Mouse (Mus musculus) ES-E14 (cell line): ENCODE measurements around the gene Gm48552. TPM values are rescaled to one million over a fixed set of nuclear protein-coding genes. Genes with fewer than 3 reads are reported as not detected.
A peak's percentile ranks its signal among the peaks of the same experiment; 100 is the strongest.

Source experiments
- DNase-seq: peaks from one replicate; pipeline ENCODE4 v3.0.0-alpha.2; 2013; ENCODE audit warnings: low read depth, low spot score
- H3K27ac ChIP-seq: 2 replicates; pipeline ENCODE4 v1.5.1; 2012; ENCODE audit warnings: low read depth, mild to moderate bottlenecking, low read length, moderate library complexity, mixed read lengths; ENCODE audit not compliant: poor library complexity, insufficient read depth, severe bottlenecking
- H3K36me3 ChIP-seq: 2 replicates; pipeline ENCODE4 v1.6.1; 2012; ENCODE audit warnings: mild to moderate bottlenecking, low read length, moderate library complexity, mixed read lengths; ENCODE audit not compliant: control insufficient read depth, poor library complexity, insufficient read depth, severe bottlenecking
- H3K4me1 ChIP-seq, 2 experiments: fragments of 150-350 bp in 1 of 2; sonication (generic) in 1 of 2; 2 replicates each; pipeline ENCODE4 v1.6.1; 2012; ENCODE audit warnings: low read length in 2 of 2, mild to moderate bottlenecking in 1 of 2, mixed read lengths in 1 of 2; ENCODE audit not compliant: control insufficient read depth in 2 of 2, insufficient read depth in 2 of 2, poor library complexity in 1 of 2
- H3K4me3 ChIP-seq, 2 experiments: fragments of 150-350 bp in 1 of 2; sonication (generic) in 1 of 2; 2 replicates each; pipeline ENCODE4 v1.5.1; 2012; ENCODE audit warnings: low read length in 2 of 2, low read depth in 1 of 2, mild to moderate bottlenecking in 1 of 2, mixed read lengths in 1 of 2; ENCODE audit not compliant: insufficient read depth in 1 of 2, poor library complexity in 1 of 2, severe bottlenecking in 1 of 2
- H3K9ac ChIP-seq: 2 replicates; pipeline ENCODE4 v1.6.1; 2012; ENCODE audit warnings: low read depth, mild to moderate bottlenecking, low read length, mixed read lengths; ENCODE audit not compliant: poor library complexity, insufficient read depth, severe bottlenecking
- H3K9me3 ChIP-seq: fragments of 150-350 bp; sonication (generic); 2 replicates; pipeline ENCODE4 v1.6.1; 2012; ENCODE audit warnings: low read depth, mild to moderate bottlenecking, low read length; ENCODE audit not compliant: control insufficient read depth, insufficient read depth
- CHD2 ChIP-seq: IDR thresholded peaks from 2 replicates; pipeline ENCODE4 v1.6.1; 2014; ENCODE audit warnings: mild to moderate bottlenecking, low read depth, low read length, inconsistent platforms
- HCFC1 ChIP-seq: IDR thresholded peaks from 2 replicates; pipeline ENCODE4 v1.6.1; 2012; ENCODE audit warnings: low read length, inconsistent platforms, borderline replicate concordance; ENCODE audit not compliant: insufficient read depth
- MAFK ChIP-seq: IDR thresholded peaks from 2 replicates; pipeline ENCODE4 v1.6.1; 2014; ENCODE audit warnings: mild to moderate bottlenecking, low read depth, low read length, inconsistent platforms; ENCODE audit not compliant: insufficient read depth
- ZC3H11A ChIP-seq: IDR thresholded peaks from 2 replicates; pipeline ENCODE4 v1.6.1; 2012; ENCODE audit warnings: low read depth, mild to moderate bottlenecking, inconsistent platforms, low read length, borderline replicate concordance
- ZNF384 ChIP-seq: IDR thresholded peaks from 2 replicates; pipeline ENCODE4 v1.6.1; 2012; ENCODE audit warnings: low read depth, low read length, inconsistent platforms
- in situ Hi-C, 2 experiments: fragments of 600-800 bp; cut with MboI; formaldehyde crosslinking; loops; one replicate each; pipeline ENCODE4 v1.15.1; 2025; ENCODE audit warnings: low sequenced_read_pairs in 2 of 2, inconsistent platforms in 1 of 2; ENCODE audit not compliant: unreplicated experiment in 2 of 2
- total RNA-seq: library from RNA; depleted of rRNA; stranded (reverse); fragments of 300-350 nt; gene quantifications from 2 replicates; pipeline ENCODE4 v1.2.3, GENCODE M21; 2012

The Gm48552 gene
- total RNA-seq, 1 experiment: 2.5 TPM

DNA sequence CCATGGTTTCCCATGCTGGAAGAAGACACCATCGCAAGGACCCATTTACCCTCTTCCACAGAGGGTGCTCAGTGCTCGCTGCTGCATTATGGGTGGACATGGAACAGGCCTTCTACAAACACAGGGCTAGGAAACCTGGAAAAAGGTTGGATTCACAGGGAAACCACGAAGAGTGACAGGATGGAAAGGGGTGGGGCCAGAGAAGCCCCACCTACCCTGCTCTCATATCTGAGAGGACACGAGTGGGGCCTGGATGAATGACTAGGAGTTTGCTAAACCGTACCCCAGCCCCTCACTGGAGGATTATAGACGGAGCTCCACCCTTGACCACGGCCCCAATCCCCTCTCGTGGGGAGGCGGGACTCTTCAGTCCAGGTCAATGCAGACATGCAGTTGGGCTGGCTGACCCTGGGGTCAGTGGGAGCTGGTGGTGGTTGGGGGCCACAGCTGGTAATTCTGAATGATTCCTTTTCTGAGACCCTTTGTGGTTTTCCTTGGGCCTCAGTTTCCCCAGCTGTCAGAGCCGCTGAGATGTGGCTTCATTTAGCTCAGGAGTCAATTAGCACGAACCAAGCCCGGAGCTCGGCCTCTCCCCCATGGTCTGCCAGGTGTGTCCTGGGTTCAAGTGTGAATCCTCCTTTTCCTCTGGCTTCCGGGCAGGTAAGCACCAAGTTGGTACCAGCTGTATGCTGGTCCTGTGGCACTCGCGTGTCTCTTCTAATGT, 23.9 kb downstream of the Gm48552 start:
- peaks cover 4 to 78% of the 10 kb centered on the region in 2 experiments for H3K4me1 ChIP-seq
- no peak for DNase-seq
- H3K27ac ChIP-seq: no peak overlapping the region
- H3K9ac ChIP-seq: no peak overlapping the region
- peaks cover 5% of the 10 kb centered on the region; the same call in 1 of the 2 replicates for H3K36me3 ChIP-seq
- in situ Hi-C loops: no loop called here
- no peak overlapping the region for H3K4me3 ChIP-seq
- H3K9me3 ChIP-seq: no peaks in the 10 kb centered on the region
- TF ChIP-seq MAFK (no peak), CHD2 (no peak), HCFC1 (no peak), ZC3H11A (no peak), ZNF384 (no peak)

DNA sequence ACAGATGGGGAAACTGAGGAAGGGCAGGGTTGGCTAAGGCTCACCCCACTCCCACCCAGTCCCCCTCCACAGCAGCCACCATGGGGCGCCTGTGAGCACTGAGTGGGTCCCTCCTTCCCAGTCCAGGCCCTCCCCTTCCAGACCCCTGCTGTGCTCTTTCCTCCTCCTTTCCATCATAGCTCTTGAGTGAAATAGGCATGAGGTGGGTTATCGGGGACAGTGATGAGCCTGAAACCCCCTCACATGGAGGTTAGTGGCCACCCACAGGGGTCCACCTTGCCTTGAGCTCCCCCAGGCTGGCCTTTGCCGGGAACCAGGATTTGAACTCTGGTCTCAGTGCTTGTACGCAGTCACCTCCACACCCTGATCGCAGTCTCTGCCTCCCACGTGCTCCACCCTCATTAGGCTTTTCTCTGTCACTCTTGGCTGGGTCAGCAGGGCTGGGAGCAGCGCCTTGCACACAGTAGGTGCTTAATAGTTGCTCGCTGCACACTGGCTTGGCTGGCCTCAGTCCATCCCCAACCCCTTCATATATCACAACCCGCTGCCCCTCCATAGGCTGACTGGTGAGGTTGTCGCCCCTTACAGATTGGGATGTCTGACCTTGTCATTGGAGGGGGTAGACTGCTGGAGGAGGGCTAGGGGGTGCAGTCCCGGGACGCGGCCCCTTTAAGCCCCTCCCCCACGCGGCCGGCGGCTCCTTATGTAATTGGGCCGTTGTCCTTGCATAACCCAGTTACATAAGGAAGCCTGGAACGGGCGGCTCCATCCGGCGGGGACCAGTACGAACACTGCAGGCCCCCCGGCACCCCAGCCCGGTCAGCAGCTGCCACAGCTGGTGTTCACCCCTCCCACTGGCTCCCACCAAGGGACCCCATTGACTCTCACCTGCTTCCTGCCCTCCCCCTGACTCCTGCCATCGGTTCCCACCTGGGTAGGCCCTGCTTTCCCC, 24.8 kb downstream of the Gm48552 start:
- in situ Hi-C loops: no loop called here
- Histone ChIP-seq H3K4me3 (peak overlapping the region; percentile 25 to 40), H3K4me1 (peaks cover 4 to 76% of the 10 kb centered on the region in 2 experiments), H3K36me3 (peaks cover 5% of the 10 kb centered on the region; the same call in 1 of the 2 replicates), H3K9ac (peak overlapping the region; percentile 11; the same call in 1 of the 2 replicates), H3K27ac (peak overlapping the region; percentile 40), H3K9me3 (no peaks in the 10 kb centered on the region)
- DNase-seq: no peak
- no peak for TF ChIP-seq ZC3H11A
- TF ChIP-seq CHD2: no peak
- TF ChIP-seq ZNF384: no peak
- no peak for TF ChIP-seq MAFK
- 0 out of 2 replicates have a peak, but pooled peaks have one; percentile 4 for TF ChIP-seq HCFC1

DNA sequence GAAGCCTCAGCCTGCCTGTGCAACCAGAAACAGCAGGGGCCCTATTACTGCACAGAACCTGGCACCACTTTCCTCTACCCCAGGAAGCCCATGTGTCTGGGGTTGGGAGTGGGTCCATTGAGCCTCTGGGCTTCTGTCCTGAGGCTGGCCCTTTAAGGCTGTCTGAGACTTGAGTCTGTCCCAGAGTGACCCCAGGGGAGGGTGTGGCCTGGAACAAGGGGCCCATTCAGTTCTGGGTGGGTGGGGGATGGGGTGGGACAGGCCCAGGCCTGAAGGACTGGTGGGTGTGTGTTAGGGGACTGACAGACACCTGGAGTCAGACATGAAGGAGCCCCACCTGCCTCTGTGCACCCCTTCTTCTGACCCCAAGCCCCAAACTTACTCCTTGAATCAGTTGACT, 25.9 kb downstream of the Gm48552 start:
- TF ChIP-seq ZNF384: no peak
- TF ChIP-seq ZC3H11A: no peak
- no peak for TF ChIP-seq HCFC1
- no peak for TF ChIP-seq CHD2
- no peak for TF ChIP-seq MAFK
- Histone ChIP-seq H3K27ac (no peak overlapping the region; the same call in 1 of the 2 replicates), H3K9me3 (no peaks in the 10 kb centered on the region), H3K4me1 (peaks cover 8 to 79% of the 10 kb centered on the region in 2 experiments), H3K36me3 (peaks cover 5% of the 10 kb centered on the region; the same call in 1 of the 2 replicates), H3K9ac (no peak overlapping the region), H3K4me3 (peak overlapping the region in 1 of 2 experiments; percentile 25; a peak in 1 of 4 replicates)
- in situ Hi-C loops: no loop called here
- no peak for DNase-seq

DNA sequence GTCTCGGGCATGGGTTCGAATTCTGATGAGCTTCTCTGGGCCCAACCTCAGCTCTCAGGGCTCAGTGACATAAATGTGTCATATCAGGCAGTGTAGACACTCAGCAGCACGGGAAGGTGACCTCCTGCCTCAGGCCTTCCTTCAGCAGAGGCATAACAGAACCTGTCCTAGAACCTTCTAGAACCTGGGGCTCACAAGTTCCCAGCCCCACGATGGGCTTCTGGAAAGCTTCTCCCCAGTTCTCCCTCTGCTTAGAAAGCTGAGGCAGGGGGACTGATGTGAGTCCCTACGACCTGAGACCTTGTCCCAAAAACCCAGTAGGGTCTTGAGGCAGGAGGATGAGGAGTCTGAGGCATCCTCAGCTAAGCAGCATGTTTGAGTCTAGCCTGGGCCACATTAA, 26.3 kb downstream of the Gm48552 start:
- no peak overlapping the region for H3K27ac ChIP-seq
- no peak overlapping the region for H3K4me3 ChIP-seq
- H3K36me3 ChIP-seq: peaks cover 5% of the 10 kb centered on the region; the same call in 1 of the 2 replicates
- no peak overlapping the region for H3K9ac ChIP-seq
- no peak for TF ChIP-seq ZNF384
- no peak for TF ChIP-seq ZC3H11A
- no peak for TF ChIP-seq CHD2
- no peak for TF ChIP-seq HCFC1
- no peak for TF ChIP-seq MAFK
- DNase-seq: no peak
- peaks cover 8 to 78% of the 10 kb centered on the region in 2 experiments for H3K4me1 ChIP-seq
- H3K9me3 ChIP-seq: no peaks in the 10 kb centered on the region
- in situ Hi-C loops: no loop called here
